Mouse (Mus musculus) myocyte (in vitro differentiated cells): ENCODE measurements around the gene Tnfrsf9.

Source experiments
- CEBPB ChIP-seq: IDR thresholded peaks from 2 replicates; pipeline ENCODE4 v1.6.1; 2011; ENCODE audit warnings: mild to moderate bottlenecking, moderate library complexity; ENCODE audit not compliant: poor library complexity, insufficient read depth, severe bottlenecking
- E2F4 ChIP-seq: IDR thresholded peaks from one replicate; pipeline ENCODE4 v1.6.1; 2011; ENCODE audit warnings: mild to moderate bottlenecking, control low read depth, moderate library complexity; ENCODE audit not compliant: insufficient read depth
- MAX ChIP-seq: IDR thresholded peaks from one replicate; pipeline ENCODE4 v1.6.1; 2011; ENCODE audit warnings: low read depth, mild to moderate bottlenecking, control low read depth
- MYOD1 ChIP-seq, 3 experiments: IDR thresholded peaks; one replicate each; pipeline ENCODE4 v1.6.1; 2011; ENCODE audit warnings: control low read depth in 2 of 3, low read depth in 2 of 3, mild to moderate bottlenecking in 2 of 3, moderate library complexity in 1 of 3; ENCODE audit not compliant: insufficient read length in 2 of 3, control insufficient read depth in 1 of 3
- MYOG ChIP-seq, 3 experiments: IDR thresholded peaks; one replicate each; pipeline ENCODE4 v1.6.1; 2011; ENCODE audit warnings: control low read depth in 2 of 3, low read depth in 2 of 3, mild to moderate bottlenecking in 2 of 3; ENCODE audit not compliant: insufficient read length in 2 of 3, control insufficient read depth in 1 of 3, insufficient read depth in 1 of 3
- POLR2A ChIP-seq: IDR thresholded peaks from one replicate; pipeline ENCODE4 v1.6.1; 2011; ENCODE audit warnings: low read depth, mild to moderate bottlenecking, control low read depth, moderate library complexity; ENCODE audit not compliant: insufficient read length
- POLR2AphosphoS2 ChIP-seq: IDR thresholded peaks from one replicate; pipeline ENCODE4 v1.6.1; 2011; ENCODE audit warnings: low read depth, control low read depth; ENCODE audit not compliant: insufficient read length
- SRF ChIP-seq: IDR thresholded peaks from one replicate; pipeline ENCODE4 v1.6.1; 2011; ENCODE audit warnings: low read depth; ENCODE audit not compliant: control insufficient read depth, insufficient read length
- TCF12 ChIP-seq: IDR thresholded peaks from one replicate; pipeline ENCODE4 v1.6.1; 2011; ENCODE audit warnings: mild to moderate bottlenecking, control low read depth; ENCODE audit not compliant: poor library complexity, insufficient read depth, severe bottlenecking
- TCF3 ChIP-seq: IDR thresholded peaks from one replicate; pipeline ENCODE4 v1.6.1; 2011; ENCODE audit warnings: low read depth, control low read depth; ENCODE audit not compliant: insufficient read length
- USF1 ChIP-seq: IDR thresholded peaks from one replicate; pipeline ENCODE4 v1.6.1; 2011; ENCODE audit warnings: low read depth, mild to moderate bottlenecking, control low read depth, moderate library complexity

- TF ChIP-seq POLR2A (no peak), E2F4 (no peak), POLR2AphosphoS2 (no peak), USF1 (no peak), MYOD1 (IDR thresholded peaks at IDR 0.05; ENCODE audit: control insufficient read depth in 1 of 3, insufficient read length in 2 of 3, low read depth in 2 of 3) (no peak), MAX (no peak), MYOG (IDR thresholded peaks at IDR 0.05; ENCODE audit: control insufficient read depth in 1 of 3, insufficient read depth in 1 of 3, insufficient read length in 2 of 3, low read depth in 2 of 3) (no peak), TCF3 (no peak), SRF (no peak), CEBPB (no peak), TCF12 (no peak)
Measured at GRCm38 (mm10) chr4:150891308-150891707, 23.1 kb upstream of the Tnfrsf9 start.
